In the genomic region with DNA sequence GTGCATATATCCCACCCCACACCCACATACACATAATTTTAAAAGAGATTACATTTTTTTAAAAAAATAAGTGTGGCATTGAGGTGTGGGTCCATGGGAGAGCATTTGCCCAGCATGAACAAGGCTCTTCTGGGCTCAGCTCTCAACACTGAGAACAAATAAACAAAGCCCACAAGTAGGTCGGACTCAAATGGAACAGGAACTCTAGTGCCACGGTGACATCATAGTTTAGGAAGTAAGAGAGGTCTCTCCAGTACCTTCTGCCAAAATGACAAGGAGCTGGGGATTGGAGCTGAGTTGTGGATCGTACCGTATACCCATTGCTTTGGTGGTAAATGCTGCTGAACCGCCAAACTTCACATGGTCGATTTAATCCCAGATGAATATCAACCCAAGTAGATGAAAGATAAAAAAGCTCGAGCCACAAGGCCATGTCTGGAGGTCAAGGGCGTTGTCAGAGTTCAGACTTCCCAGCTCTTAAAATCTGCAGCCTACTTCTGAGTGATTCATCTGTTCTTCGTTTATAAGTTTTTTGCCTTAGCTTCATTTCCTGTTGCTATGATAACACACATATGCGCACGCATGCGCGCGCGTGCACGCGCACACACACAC, we compare ENCODE assay signal across 14 mouse cellular contexts.
"Had no signal": no experiment of that assay in that cellular context is flagged by ENCODE, and none has a peak within 500 bp of the region (broad histone marks: within the 10 kb centered on the region; RNA-seq: fewer than 3 reads in every experiment).

No protein-coding gene starts in this region.

- H3K4me2 ChIP-seq: kidney, embryonic 15.5 days; lung, embryonic 14.5 days; midbrain, embryonic 12.5 days; neural tube, embryonic 13.5 days; stomach, embryonic 15.5 days had no signal

- H3K4me3 ChIP-seq: kidney, embryonic 15.5 days; left cerebral cortex, adult 2 months; limb, embryonic 10.5 days; midbrain, embryonic 12.5 days; neural tube, embryonic 13.5 days; stomach, embryonic 15.5 days had no signal

- H3K27ac ChIP-seq: kidney, embryonic 15.5 days; left cerebral cortex, adult 2 months; limb, embryonic 10.5 days; midbrain, embryonic 12.5 days; neural tube, embryonic 13.5 days; stomach, embryonic 15.5 days had no signal

- H3K9me3 ChIP-seq: kidney, embryonic 15.5 days; limb, embryonic 10.5 days; midbrain, embryonic 12.5 days; neural tube, embryonic 13.5 days; stomach, embryonic 15.5 days had no signal

- DNase-seq: kidney, adult 2 months; kidney, postnatal 14 days; lung, embryonic 14.5 days; right cerebral cortex, postnatal 14 days; thymus, adult 2 months; thymus, postnatal 25 days had no signal

- ATAC-seq: midbrain, embryonic 16.5 days had no signal

- H3K36me3 ChIP-seq: kidney, embryonic 15.5 days; limb, embryonic 10.5 days; midbrain, embryonic 12.5 days; neural tube, embryonic 13.5 days; stomach, embryonic 15.5 days had no signal

- H3K27me3 ChIP-seq: kidney, embryonic 15.5 days; midbrain, embryonic 12.5 days; neural tube, embryonic 13.5 days; stomach, embryonic 15.5 days had no signal

- H3K9ac ChIP-seq: kidney, embryonic 15.5 days; liver, embryonic 14.5 days; lung, embryonic 14.5 days; midbrain, embryonic 12.5 days; neural tube, embryonic 13.5 days; stomach, embryonic 15.5 days had no signal
